Mouse (Mus musculus) left cerebral cortex, postnatal 4 days (tissue): Measurements from ENCODE around the gene 1700034J05Rik. TPM values are rescaled to one million over a fixed set of nuclear protein-coding genes. Genes with fewer than 3 reads are reported as not detected.

Experiments
- DNase-seq: peaks from one replicate; pipeline ENCODE4 v3.0.0-alpha.2; 2022
- intact Hi-C: fragments of 180-260 bp; cut with DNase I; formaldehyde crosslinking; loops from one replicate; pipeline ENCODE4 v1.15.1; 2025
- total RNA-seq, 2 experiments: library from RNA; stranded (reverse); gene quantifications; 2 replicates each; pipeline ENCODE4 v1.2.3; 2021

1700034J05Rik gene
- total RNA-seq, 2 experiments from 2014 or later, result not detected

GRCm38 (mm10) chr6:146965139-146965772, 11.0 kb upstream of the 1700034J05Rik start:
- intact Hi-C loops, result loop anchor here (10.0 kb wide), 1 partner anchor 130 kb away; no protein-coding TSS in a partner anchor
- no peak for DNase-seq

DNA sequence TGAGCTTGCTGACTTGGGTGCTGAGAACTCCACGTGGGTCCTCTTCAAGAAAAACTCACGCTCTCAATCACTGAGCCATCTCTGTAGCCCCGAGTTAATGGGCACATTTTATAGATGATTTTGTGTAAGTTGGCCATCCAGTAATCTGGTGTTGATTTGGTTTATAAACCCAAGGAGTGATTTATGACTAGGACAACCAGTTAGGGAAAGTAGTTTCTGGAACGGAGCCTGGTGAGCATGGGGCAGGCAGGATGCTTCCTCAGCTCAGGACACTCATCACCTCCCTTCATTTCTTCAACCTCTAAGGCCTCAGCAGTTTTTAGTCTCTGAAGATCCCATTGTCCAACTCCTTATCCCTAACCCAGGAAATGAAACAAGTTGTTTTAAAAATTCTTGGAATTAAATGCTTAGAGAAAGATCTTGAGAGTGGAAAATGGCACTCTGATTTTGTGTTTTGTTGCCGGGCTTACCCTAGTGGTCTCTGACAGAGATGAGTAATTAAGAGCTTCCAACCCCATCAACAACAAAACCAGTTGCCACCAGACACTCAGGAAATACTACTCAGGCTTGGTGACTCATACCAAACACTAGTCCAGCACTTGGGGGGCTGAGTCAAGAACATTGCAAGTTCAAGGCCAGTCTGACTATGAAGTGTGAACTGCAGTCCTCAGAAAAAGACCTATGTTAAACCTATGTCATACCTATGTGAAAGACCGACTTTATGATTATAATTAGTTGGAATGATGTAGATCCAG, 9.4 kb upstream of the 1700034J05Rik start:
- intact Hi-C loops, result loop anchor here (10.0 kb wide), 1 partner anchor 129 kb away; no protein-coding TSS in a partner anchor
- DNase-seq, result no peak

- intact Hi-C loops, result loop anchor here (10.0 kb wide), 1 partner anchor 127 kb away; no protein-coding TSS in a partner anchor
- no peak for DNase-seq
These were observed 7.7 kb upstream of the 1700034J05Rik start for GRCm38 (mm10) chr6:146961832-146962481.

DNA sequence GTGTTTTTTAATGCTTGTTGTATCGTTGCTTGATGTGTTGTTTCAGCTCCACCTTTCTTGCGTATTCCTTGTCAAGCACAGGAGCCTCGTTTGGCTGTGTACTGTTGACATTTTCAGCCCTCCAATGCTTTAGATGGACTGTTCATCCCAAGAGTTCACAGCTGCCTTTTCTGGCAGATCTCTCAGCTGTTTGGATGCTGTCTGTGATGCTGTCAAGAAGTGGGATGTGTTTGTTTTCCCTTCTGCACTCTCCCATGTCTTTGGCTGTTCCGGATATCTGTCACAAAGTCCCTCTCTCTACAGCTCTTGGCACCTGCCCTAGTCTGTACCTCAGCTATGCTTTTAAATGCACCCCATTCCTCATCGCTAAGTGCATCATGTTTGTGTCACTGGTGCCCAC, 6.7 kb upstream of the 1700034J05Rik start:
- intact Hi-C loops, result loop anchor here (10.0 kb wide), 1 partner anchor 126 kb away; no protein-coding TSS in a partner anchor
- DNase-seq, result no peak

DNA sequence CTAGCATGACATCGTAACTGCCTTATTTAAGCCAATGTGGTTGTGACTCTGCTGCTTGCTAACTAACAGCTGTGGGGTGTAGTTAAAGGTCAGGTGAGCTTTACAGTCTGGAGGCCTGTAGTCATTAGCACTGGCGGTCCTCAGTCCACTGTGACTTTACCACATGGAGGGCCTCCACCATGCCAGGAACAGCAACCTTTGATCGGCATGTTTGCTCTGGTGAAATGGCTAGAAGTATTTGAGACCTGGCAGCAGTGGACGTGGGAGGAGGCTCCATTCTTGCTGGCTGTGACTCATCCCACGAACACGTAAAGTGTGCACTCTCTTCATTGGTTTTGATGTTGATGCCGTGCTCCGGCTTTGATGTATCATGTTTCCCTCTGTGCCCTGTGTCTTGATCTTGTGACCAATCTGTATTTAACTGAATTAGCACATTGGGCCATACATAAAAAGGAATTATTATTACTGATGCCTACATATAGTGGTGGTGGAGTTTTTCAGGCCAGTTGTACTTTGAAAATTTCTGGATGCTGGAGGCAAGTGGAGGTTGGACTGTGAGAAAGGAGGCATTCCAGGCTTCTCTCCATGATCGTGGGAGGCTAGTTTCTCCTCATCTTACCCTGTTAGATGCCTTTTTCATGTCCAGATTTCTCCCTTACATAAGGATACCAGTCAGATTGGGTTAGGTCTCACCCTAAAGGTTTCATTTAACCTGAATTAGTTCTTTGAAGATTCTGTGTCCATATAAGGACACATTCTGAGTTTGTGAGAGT, 5.9 kb upstream of the 1700034J05Rik start:
- no peak for DNase-seq
- intact Hi-C loops, result loop anchor here (10.0 kb wide), 1 partner anchor 125 kb away; no protein-coding TSS in a partner anchor

DNA sequence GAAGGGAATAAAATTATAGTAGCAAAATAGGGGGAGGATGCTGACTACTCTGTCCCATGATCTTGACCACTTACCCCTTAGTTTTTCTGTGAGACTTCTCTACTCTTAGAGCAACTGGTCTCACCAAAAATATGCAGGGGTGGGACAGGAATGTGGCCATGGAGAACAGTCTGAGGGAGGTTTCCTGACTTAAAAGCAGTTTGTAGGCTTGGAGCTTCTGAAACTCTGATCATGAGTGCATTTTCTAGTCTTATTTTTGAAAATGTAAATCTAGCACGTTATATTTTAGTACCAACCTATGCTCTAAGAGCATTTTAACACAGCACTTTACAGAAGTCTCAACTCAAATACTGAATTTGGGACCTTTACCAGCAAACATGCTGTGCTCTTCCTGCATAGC, 4.5 kb upstream of the 1700034J05Rik start:
- no peak for DNase-seq
- intact Hi-C loops, result no loop called here

DNA sequence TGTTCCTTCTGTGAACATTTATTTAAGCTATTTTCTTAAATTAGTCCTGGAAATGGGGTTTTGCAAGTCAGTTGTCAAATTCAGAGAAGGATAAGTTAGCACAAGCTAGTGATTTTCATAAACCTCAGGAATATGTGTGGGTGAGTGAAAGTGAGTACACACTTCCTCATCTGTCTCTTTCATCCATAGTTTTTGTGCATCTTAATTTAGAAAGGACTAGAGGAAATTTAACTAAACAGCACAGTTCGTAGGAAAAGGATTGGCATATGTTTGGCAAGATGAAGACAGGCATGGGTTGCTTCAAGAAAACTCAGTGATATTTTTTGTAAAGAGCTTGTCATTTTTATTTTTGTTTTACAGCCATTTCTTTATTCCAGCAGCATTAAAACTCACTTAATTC, 2.7 kb upstream of the 1700034J05Rik start:
- intact Hi-C loops, result no loop called here
- no peak for DNase-seq

GRCm38 (mm10) chr6:146955896-146956295, 1.7 kb upstream of the 1700034J05Rik start:
- DNase-seq, result no peak
- intact Hi-C loops, result no loop called here

- intact Hi-C loops, result no loop called here
- no peak for DNase-seq
These were observed 1.3 kb upstream of the 1700034J05Rik start for GRCm38 (mm10) chr6:146955475-146955874.

DNA sequence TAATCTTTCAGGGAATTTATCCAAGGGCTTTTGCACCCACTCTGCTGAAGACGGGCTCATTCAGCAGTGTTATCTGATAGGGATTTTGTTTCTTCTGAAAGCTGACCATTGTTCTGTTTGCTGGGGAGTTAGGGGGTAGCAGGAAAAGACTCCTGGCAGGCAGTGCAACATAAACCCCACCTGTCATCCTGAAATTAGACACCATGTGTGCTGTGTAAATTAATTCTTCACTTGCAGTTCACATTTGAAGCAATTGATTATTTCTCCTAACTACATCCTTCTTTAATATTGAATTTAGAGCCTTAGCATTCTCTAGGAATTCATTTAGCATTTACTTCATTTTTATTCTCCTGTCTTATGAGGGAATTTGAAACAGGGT, 3.8 kb downstream of the 1700034J05Rik start:
- no peak for DNase-seq

GRCm38 (mm10) chr6:146949682-146950453, 4.4 kb downstream of the 1700034J05Rik start:
- no peak for DNase-seq
- intact Hi-C loops, result no loop called here

More for the DNA sequence above, 3.8 kb downstream of the 1700034J05Rik start:
- intact Hi-C loops, result no loop called here

DNA sequence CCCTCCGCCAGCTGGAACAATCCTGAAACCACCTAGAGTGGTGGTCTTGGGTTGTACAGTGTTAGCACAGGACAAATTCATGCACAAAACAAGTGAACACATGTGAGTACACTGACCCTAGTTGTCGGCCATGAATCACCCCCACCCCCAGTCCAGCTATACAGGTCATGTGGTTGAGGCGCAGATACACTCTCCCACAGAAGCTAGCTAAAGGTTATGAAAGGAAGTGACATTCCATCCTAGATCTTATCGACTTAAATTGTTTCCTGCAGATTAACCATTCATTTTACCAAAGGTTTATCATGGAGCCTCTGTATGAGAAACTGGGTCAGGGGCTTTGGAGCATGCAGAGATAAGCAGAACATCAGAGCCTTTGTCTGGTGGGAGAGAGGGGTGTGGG, 7.0 kb downstream of the 1700034J05Rik start:
- DNase-seq, result no peak
- intact Hi-C loops, result no loop called here

DNA sequence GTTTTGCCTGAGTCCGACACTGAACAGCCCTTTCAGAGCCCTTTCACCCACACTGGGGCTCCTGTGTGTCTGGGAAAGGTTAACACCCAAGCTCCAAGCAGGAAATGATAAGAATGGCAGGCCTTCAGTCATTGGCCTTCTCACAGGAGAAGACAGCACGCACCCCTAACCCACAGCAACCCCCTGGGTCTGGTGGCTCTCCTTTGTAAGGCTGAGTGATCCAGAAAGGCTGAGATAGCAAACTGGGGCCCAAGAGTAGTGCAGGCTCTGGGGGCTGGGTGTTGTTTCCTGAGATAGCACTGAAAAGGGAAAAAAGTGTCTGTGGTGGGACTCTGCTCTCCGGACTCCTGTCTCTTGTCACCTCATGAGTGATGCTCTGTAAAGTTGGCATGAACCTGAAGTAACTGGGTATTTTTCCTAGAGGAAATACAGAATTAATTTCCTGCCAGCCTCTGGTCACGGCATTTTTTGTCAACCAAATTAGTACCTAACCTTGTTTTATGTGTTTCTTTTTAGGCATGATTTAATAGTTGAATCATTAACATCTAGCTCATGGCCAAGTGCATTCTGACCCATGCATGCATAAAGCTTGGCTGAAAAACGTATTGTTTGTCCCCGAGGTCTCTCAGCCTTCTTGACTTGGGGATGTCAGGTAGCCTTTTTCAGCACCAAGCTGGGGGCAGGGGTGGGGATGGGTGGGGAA, 7.7 kb downstream of the 1700034J05Rik start:
- no peak for DNase-seq
- intact Hi-C loops, result no loop called here

GRCm38 (mm10) chr6:146944830-146945229, 9.4 kb downstream of the 1700034J05Rik start:
- intact Hi-C loops, result no loop called here
- no peak for DNase-seq

- intact Hi-C loops, result no loop called here
- DNase-seq, result no peak
These were observed 10.2 kb downstream of the 1700034J05Rik start for GRCm38 (mm10) chr6:146944009-146944408.

- intact Hi-C loops, result no loop called here
- DNase-seq, result no peak
These were observed 12.5 kb downstream of the 1700034J05Rik start for GRCm38 (mm10) chr6:146941505-146942275.

DNA sequence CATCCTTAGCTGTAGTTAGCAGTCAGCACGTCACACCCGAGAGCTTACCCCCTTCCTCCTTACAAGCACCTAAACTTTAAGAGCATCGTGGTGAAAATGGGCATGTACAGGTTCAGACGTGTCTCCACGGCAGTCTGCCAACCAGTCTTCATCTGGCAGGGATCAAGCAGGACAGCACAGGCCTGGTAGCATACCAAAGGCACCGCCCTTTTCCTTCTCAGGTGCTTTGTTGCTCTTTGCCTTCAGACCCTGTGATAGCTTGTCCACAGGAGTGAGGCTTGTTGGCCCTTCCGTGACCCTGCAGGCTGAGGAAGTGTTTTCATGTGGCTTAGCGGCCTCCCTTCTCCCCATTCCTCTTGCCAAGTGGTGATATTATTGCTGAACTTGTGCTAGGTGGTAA, 15.2 kb downstream of the 1700034J05Rik start:
- intact Hi-C loops, result no loop called here
- no peak for DNase-seq

GRCm38 (mm10) chr6:146935957-146936356, 18.3 kb downstream of the 1700034J05Rik start:
- intact Hi-C loops, result no loop called here
- no peak for DNase-seq

- no peak for DNase-seq
- intact Hi-C loops, result no loop called here
These were observed 21.1 kb downstream of the 1700034J05Rik start for GRCm38 (mm10) chr6:146933123-146933522.
